Mouse (Mus musculus) kidney, postnatal 0 days (tissue): ENCODE measurements around the gene Arpc1b. TPM values are rescaled to one million over a fixed set of nuclear protein-coding genes. Genes with fewer than 3 reads are reported as not detected.

ENCODE experiments used
- ATAC-seq: fragments of 200-750 bp; cut with Nextera tagmentation; replicated peaks from 2 replicates; pipeline ENCODE4 v1.8.0; 2017; ENCODE audit warnings: low read depth, moderate number of reproducible peaks, moderate TSS enrichment, moderate library complexity; ENCODE audit not compliant: low FRiP score
- DNase-seq: peaks from one replicate; pipeline ENCODE4 v3.0.0-alpha.2; 2016; ENCODE audit warnings: low spot score
- H3K27ac ChIP-seq: fragments of 300-500 bp; sonication (generic); 2 replicates; pipeline ENCODE4 v1.5.1; 2014; ENCODE audit warnings: mild to moderate bottlenecking
- H3K27me3 ChIP-seq: fragments of 300-500 bp; sonication (generic); 2 replicates; pipeline ENCODE4 v1.6.1; 2014; ENCODE audit warnings: low read length, mixed read lengths; ENCODE audit not compliant: insufficient read depth
- H3K36me3 ChIP-seq: fragments of 300-500 bp; sonication (generic); 2 replicates; pipeline ENCODE4 v1.6.1; 2014; ENCODE audit warnings: low read length, mixed read lengths; ENCODE audit not compliant: insufficient read depth
- H3K4me1 ChIP-seq: fragments of 300-500 bp; sonication (generic); replicated peaks from 2 replicates; pipeline ENCODE4 v1.6.1; 2014; ENCODE audit warnings: antibody characterized with exemption, low read length, mixed read lengths; ENCODE audit not compliant: insufficient read depth
- H3K4me2 ChIP-seq: fragments of 300-500 bp; sonication (generic); 2 replicates; pipeline ENCODE4 v1.6.1; 2014; ENCODE audit warnings: mild to moderate bottlenecking, low read length, moderate library complexity, mixed read lengths
- H3K4me3 ChIP-seq: fragments of 300-500 bp; sonication (generic); replicated peaks from 2 replicates; pipeline ENCODE4 v1.5.1; 2014; ENCODE audit warnings: low read depth, low read length
- H3K9ac ChIP-seq: fragments of 300-500 bp; sonication (generic); 2 replicates; pipeline ENCODE4 v1.6.1; 2014; ENCODE audit warnings: low read depth, low read length
- H3K9me3 ChIP-seq: fragments of 300-500 bp; sonication (generic); replicated peaks from 2 replicates; pipeline ENCODE4 v1.6.1; 2016; ENCODE audit warnings: low read length, inconsistent platforms, mixed read lengths
- CTCF ChIP-seq: IDR thresholded peaks from 2 replicates; pipeline ENCODE4 v1.5.1; 2016; ENCODE audit warnings: antibody characterized with exemption, low read depth, mild to moderate bottlenecking, moderate library complexity
- WGBS: fragments of 180-500 bp; shearing (Covaris S2); extraction: QIAGEN DNeasy Blood & Tissue Kit; methylation state at CpG from one replicate; pipeline ENCODE4 v1.1.7; 2014; 5-methylcytosine and 5-hydroxymethylcytosine counted together
- polyA plus RNA-seq: library from polyadenylated mRNA; unstranded; fragments of >200 nt; fragmentation: Nextera tagmentation; extraction: Ambion mirVana; gene quantifications from 2 replicates; pipeline ENCODE4 v1.2.1, GENCODE M21; 2015

The Arpc1b gene
- polyA plus RNA-seq, 1 experiment from 2014 or later = 261 TPM

- no peak overlapping the region for H3K9ac ChIP-seq
- H3K27ac ChIP-seq = no peak overlapping the region
- H3K9me3 ChIP-seq = no peaks in the 10 kb centered on the region
- ATAC-seq (no peak), DNase-seq (no peak)
- no peak overlapping the region for H3K4me3 ChIP-seq
- peaks cover 47% of the 10 kb centered on the region for H3K36me3 ChIP-seq
- H3K4me2 ChIP-seq = no peak overlapping the region
- no peaks in the 10 kb centered on the region for H3K4me1 ChIP-seq
- no peak for TF ChIP-seq CTCF
- H3K27me3 ChIP-seq = no peaks in the 10 kb centered on the region
- 89% methylated on average over 6 of the region's 6 CpGs for WGBS
Observed at GRCm38 (mm10) chr5:145110401-145110800, 3.6 kb upstream of the Arpc1b start.

DNA sequence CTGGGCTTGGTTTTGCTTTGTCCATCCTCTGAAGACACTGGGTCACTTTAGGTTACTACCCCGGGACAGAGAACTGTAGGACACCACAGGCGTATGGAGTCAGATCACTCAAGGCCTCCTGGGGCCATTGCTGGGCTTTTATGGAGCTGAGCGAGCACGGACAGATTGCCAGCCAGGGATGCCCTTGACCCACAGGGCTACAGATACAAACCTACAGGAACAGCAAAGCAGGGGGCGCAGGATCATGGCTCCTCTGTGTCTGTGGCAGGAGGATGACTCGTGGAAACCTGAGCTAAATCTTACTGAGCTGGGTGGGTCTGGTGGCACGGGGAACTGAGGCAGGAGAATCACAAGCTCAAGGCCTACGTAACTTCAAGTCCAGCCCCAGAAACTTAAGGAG, 1.4 kb upstream of the Arpc1b start:
- no peak for TF ChIP-seq CTCF
- Histone ChIP-seq H3K9me3 (no peaks in the 10 kb centered on the region), H3K4me3 (no peak overlapping the region), H3K4me2 (no peak overlapping the region), H3K27me3 (no peaks in the 10 kb centered on the region), H3K9ac (no peak overlapping the region), H3K27ac (no peak overlapping the region), H3K4me1 (no peaks in the 10 kb centered on the region; the same call in 1 of the 2 replicates), H3K36me3 (peaks cover 29% of the 10 kb centered on the region)
- ATAC-seq (no peak), DNase-seq (no peak)
- 73% methylated on average over 8 of the region's 8 CpGs for WGBS

- peak overlapping the region; percentile 79; the same call in 1 of the 2 replicates for H3K4me3 ChIP-seq
- peak overlapping the region; percentile 83; the same call in 1 of the 2 replicates for H3K9ac ChIP-seq
- TF ChIP-seq CTCF = no peak
Observed at GRCm38 (mm10) chr5:145113416-145113815, 599 bp upstream of the Arpc1b start.

DNA sequence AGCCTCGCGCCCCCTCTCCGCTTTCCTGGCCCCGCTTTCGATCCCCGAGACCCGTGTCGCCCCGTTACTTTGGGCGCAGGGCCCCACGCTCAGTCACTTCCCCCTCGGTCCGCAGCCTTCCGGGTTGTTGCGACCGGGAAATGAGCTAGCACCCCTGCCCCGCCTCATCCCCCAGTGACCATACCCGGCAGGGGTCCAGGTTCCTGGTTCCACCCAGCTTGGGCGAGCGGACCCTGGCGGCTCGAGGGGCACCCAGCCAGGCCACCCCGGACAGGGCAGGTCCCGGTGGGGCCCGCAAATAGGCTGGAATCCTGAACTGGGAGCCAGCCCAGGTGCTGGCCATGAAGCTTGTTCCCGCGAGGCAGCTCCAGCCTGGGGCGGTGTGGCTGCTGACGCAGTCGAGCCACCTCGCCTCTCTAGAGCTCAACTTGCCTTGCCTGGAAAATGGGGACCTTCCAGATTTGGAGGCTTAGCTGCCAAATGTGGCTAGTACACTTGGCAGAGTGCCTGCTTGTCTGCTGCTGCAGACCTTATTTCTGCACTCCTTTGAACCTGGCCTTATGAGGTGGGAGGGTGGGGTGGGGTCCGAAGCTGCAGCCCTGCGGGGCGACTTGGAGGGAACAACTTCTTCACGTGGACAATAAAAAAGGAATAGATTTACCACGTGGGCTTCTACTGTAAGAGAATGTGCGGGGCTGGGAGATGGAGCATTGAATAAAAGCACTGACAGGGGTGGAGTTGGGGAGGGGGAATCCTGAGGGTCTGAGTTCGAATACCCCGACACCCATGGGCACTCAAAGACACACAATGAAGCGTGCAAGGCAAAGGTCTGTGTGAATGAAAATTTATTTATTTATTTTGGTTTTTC, 825 bp downstream of the Arpc1b start:
- peak overlapping the region; percentile 88 for H3K4me2 ChIP-seq
- H3K27ac ChIP-seq = peak overlapping the region; percentile 77
- H3K9me3 ChIP-seq = no peaks in the 10 kb centered on the region
- DNase-seq (peak; percentile 39), ATAC-seq (peak; percentile 45)
- peak overlapping the region; percentile 83 for H3K9ac ChIP-seq
- H3K4me1 ChIP-seq = no peaks in the 10 kb centered on the region; the same call in 1 of the 2 replicates
- TF ChIP-seq CTCF = no peak
- H3K27me3 ChIP-seq = no peaks in the 10 kb centered on the region
- peaks cover 7% of the 10 kb centered on the region; the same call in 1 of the 2 replicates for H3K36me3 ChIP-seq
- H3K4me3 ChIP-seq = peak overlapping the region; percentile 79
- WGBS = 20% methylated on average over 29 of the region's 40 CpGs

More at GRCm38 (mm10) chr5:145113416-145113815, 599 bp upstream of the Arpc1b start:
- Histone ChIP-seq H3K9me3 (no peaks in the 10 kb centered on the region), H3K27me3 (no peaks in the 10 kb centered on the region), H3K36me3 (peaks cover 20% of the 10 kb centered on the region), H3K4me1 (no peaks in the 10 kb centered on the region; the same call in 1 of the 2 replicates), H3K4me2 (peak overlapping the region; percentile 88), H3K27ac (no peak overlapping the region)
- DNase-seq (no peak), ATAC-seq (peak; percentile 4; the same call in 1 of the 2 replicates)
- 20% methylated on average over 2 of the region's 2 CpGs for WGBS

DNA sequence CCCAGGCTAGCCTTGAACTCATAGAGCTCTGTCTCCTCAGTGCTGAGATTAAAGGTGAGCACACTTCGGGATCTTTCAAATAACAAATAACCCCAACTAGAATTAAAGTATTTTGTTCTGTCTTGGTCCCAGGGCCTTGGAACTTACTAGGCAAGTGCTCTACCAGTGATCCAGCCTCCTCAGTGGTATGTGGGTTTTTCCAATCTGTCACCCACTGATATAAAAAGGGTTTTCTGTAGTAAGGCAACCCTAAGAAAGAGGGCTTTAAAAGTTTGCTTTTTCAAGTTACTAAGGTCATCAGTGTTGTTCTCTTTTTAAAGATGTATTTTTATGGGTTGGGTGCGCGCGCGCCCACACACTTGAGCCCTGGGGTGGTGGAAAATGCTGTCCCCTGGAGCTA, 1.7 kb downstream of the Arpc1b start:
- Histone ChIP-seq H3K27me3 (no peaks in the 10 kb centered on the region), H3K27ac (peak overlapping the region; percentile 82), H3K9me3 (no peaks in the 10 kb centered on the region), H3K4me2 (peak overlapping the region; percentile 88), H3K4me3 (no peak overlapping the region), H3K4me1 (peaks cover 4% of the 10 kb centered on the region), H3K9ac (no peak overlapping the region), H3K36me3 (no peaks in the 10 kb centered on the region)
- TF ChIP-seq CTCF = no peak
- 83% methylated on average over 5 of the region's 5 CpGs for WGBS
- ATAC-seq (no peak), DNase-seq (no peak)

GRCm38 (mm10) chr5:145116316-145116715, 2.3 kb downstream of the Arpc1b start:
- no peaks in the 10 kb centered on the region for H3K36me3 ChIP-seq
- no peak overlapping the region for H3K9ac ChIP-seq
- 22% methylated on average over 4 of the region's 4 CpGs for WGBS
- peaks cover 7% of the 10 kb centered on the region for H3K4me1 ChIP-seq
- peak overlapping the region; percentile 82 for H3K27ac ChIP-seq
- H3K4me3 ChIP-seq = no peak overlapping the region
- H3K27me3 ChIP-seq = no peaks in the 10 kb centered on the region
- no peaks in the 10 kb centered on the region for H3K9me3 ChIP-seq
- peak; percentile 85 for DNase-seq
- TF ChIP-seq CTCF = no peak
- peak overlapping the region; percentile 88 for H3K4me2 ChIP-seq
- 0 out of 2 replicates have a peak, but pooled peaks have one; percentile 14 for ATAC-seq
